Mouse (Mus musculus): Measurements from ENCODE around the gene Zgpat. TPM values are rescaled to one million over a fixed set of nuclear protein-coding genes. Genes with fewer than 3 reads are reported as not detected.

Zgpat gene
- total RNA-seq, 2 experiments from 2014 or later = 13.7 to 14.8 TPM

DNA sequence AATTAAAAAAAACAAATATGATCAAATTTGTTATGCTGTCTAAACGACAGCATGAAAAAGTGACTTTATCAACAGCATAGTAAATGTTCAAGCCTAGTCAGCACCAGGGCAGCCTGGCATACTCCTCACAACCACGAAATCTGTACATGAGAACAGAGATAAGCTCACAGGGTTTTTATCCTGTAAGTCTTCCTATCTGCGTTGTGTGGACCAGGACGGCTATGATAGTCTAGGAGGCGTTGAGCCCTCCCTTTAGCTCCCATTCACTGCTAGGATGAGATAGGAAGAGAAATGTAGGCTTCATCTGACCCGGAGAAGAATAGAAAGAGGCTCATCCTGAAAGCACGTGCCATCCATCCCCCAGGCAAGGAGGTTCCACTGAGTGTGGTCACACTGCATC lies 54.6 kb downstream of the Zgpat start:
- intact Hi-C loops (cut with DNase I) = no loop called here
- Histone ChIP-seq H3K27ac (no peak overlapping the region), H3K4me3 (no peak overlapping the region)
- no peak for DNase-seq
- TF ChIP-seq CTCF (IDR thresholded peaks at IDR 0.05) = no peak

DNA sequence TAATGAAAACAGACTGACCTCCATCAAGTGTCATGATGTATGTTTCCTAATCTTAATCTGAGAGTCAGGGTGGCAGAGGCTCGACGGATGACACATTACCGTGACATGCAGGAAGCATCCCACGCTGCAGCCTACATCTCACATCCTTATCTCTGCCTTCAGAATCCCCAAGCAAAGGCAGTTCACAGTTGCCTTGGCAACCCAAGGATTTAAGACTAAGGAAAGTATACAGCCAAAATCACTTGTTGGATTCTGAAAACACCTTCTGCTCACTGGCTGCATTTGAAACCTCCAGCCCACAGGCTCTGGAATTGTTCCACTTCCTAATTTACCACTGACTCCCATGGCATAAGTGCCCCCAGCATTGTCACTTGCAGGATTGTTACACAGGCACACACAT lies 55.7 kb downstream of the Zgpat start:
- no peak for TF ChIP-seq CTCF (IDR thresholded peaks at IDR 0.05)
- no peak for DNase-seq
- no peak overlapping the region; the same call in 1 of the 2 replicates for H3K27ac ChIP-seq
- no peak overlapping the region for H3K4me3 ChIP-seq
- intact Hi-C loops (cut with DNase I) = no loop called here

DNA sequence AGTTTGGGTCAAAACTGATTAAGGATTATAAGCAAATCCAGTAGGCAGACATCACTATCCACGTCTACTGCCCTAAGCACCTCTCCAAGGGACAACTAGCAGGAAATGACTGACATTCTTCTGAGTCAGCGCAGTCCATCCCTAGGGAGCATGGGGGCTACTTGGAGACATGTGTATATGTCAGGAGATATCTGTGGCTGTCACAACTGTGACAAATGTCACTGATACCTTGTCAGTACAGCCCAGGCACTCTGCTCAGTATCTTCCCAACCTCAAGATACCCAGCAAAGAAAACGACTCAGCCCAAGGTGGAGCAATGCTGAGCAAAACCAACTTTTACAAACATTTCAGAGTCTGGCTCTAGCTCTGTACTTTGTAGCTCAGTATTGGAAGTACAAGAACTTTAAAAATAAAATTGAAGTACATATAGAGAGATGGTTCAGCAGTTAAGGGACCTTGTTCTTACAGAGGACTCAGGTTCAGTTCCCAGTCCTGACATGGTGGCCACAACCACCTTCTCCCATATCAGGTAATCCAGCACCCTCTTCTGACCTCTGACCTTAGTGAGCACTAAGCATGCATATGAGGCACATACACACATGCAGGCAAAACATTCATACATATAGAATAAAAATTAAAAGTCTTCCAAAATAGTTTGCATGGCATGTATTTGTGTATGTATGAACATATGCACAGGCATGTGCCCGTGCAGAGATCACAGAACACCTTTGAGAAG lies 56.3 kb downstream of the Zgpat start:
- no peak for DNase-seq
- Histone ChIP-seq H3K4me3 (no peak overlapping the region), H3K27ac (no peak overlapping the region; the same call in 1 of the 2 replicates)
- intact Hi-C loops (cut with DNase I) = no loop called here
- no peak for TF ChIP-seq CTCF (IDR thresholded peaks at IDR 0.05)

DNA sequence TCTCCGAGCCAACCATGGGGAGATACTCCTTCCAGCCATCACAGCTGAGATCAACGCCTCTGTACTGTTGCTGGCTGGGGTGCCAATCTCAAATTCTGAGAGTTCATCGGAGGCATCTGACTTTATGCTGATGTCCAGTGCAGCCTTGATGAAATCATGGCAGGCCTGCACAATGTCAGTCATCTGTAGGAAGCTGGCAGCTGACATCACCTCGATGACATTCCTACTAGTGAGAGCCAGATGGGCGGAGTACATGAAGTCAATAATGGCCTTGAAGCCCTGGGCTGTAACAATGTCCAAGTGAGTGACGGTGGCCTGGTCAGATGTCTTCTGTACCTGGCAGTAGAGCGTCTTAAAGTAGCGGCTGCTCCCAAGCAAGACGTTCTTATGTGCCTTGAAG lies 59.1 kb downstream of the Zgpat start:
- TF ChIP-seq CTCF (IDR thresholded peaks at IDR 0.05) = no peak
- intact Hi-C loops (cut with DNase I) = no loop called here
- no peak for DNase-seq

More for the DNA sequence above, 59.1 kb downstream of the Zgpat start:
- Histone ChIP-seq H3K27ac (no peak overlapping the region), H3K4me3 (no peak overlapping the region)

Other genes starting within 250 kb of the Zgpat start
- gene Kcnq2, start 229.6 kb upstream of the Zgpat start, total RNA-seq (2021) = not detected
- gene Eef1a2, start 207.9 kb upstream of the Zgpat start, total RNA-seq (2021) = 1,000 to 10,000 TPM; 2,005 to 2,177 TPM
- 10 to 100 TPM; 39.1 to 46.2 TPM for gene Ppdpf, start 177.7 kb upstream of the Zgpat start, total RNA-seq (2021)
- gene Ptk6, start 162.1 kb upstream of the Zgpat start, total RNA-seq (2021) = not detected
- under 1 TPM; 0.17 to 0.28 TPM for gene Srms, start 151.7 kb upstream of the Zgpat start, total RNA-seq (2021)
- gene Fndc11, start 144.9 kb upstream of the Zgpat start, total RNA-seq (2021) = not detected
- gene Helz2, start 122.9 kb upstream of the Zgpat start, total RNA-seq (2021) = 1 to 10 TPM; 2.8 to 4.9 TPM
- gene Gmeb2, start 76.9 kb upstream of the Zgpat start, total RNA-seq (2021) = 10 to 100 TPM in 1 of 2 experiments, 1 to 10 TPM in 1; 7.3 to 12.0 TPM
- not detected for gene Stmn3, start 50.4 kb upstream of the Zgpat start, total RNA-seq (2021)
- gene Rtel1, start 45.2 kb upstream of the Zgpat start, total RNA-seq (2021) = 10 to 100 TPM; 12.0 to 13.0 TPM
- 10 to 100 TPM; 23.6 to 30.8 TPM for gene Arfrp1, start 476 bp downstream of the Zgpat start, total RNA-seq (2021)
- gene Lime1, start 15.2 kb downstream of the Zgpat start, total RNA-seq (2021) = 1 to 10 TPM; 5.8 to 6.2 TPM
- gene Zbtb46, start 94.5 kb downstream of the Zgpat start, total RNA-seq (2021) = 1 to 10 TPM; 4.9 to 6.7 TPM
- not detected for gene Abhd16b, start 128.3 kb downstream of the Zgpat start, total RNA-seq (2021)
- gene Tpd52l2, start 132.2 kb downstream of the Zgpat start, total RNA-seq (2021) = 10 to 100 TPM; 47.0 to 52.5 TPM
- 10 to 100 TPM; 43.7 to 46.6 TPM for gene Dnajc5, start 155.6 kb downstream of the Zgpat start, total RNA-seq (2021)
- gene Uckl1, start 220.0 kb downstream of the Zgpat start, total RNA-seq (2021) = 10 to 100 TPM; 26.1 to 29.1 TPM
- gene Prpf6, start 226.9 kb downstream of the Zgpat start, total RNA-seq (2021) = 10 to 100 TPM; 31.1 to 36.5 TPM
- 10 to 100 TPM; 17.6 to 20.3 TPM for gene Zfp512b, start 227.9 kb downstream of the Zgpat start, total RNA-seq (2021)
- gene Samd10, start 234.3 kb downstream of the Zgpat start, total RNA-seq (2021) = 1 to 10 TPM; 1.5 to 1.7 TPM

All from gastrocnemius, adult 2 months (tissue).